Mouse (Mus musculus): ENCODE measurements around the gene Lats1. TPM values are rescaled to one million over a fixed set of nuclear protein-coding genes. Genes with fewer than 3 reads are reported as not detected.
A peak's percentile ranks its signal among the peaks of the same experiment; 100 is the strongest.

Gene Lats1
- polyA plus RNA-seq, 1 experiment from 2014 or later, result 15.8 TPM

- peaks cover 89% of the 10 kb centered on the region for H3K36me3 ChIP-seq (ENCODE audit: control insufficient read depth, insufficient read depth, low read length)
- H3K4me1 ChIP-seq (replicated peaks; ENCODE audit: control insufficient read depth, insufficient read depth, low read length), result no peaks in the 10 kb centered on the region
- no peak overlapping the region for H3K4me3 ChIP-seq (ENCODE audit: low read depth, low read length)
- no peak overlapping the region for H3K4me2 ChIP-seq (ENCODE audit: low read length)
- ATAC-seq (replicated peaks; ENCODE audit: low FRiP score, low TSS enrichment, low read depth) (no peak), DNase-seq (ENCODE audit: low spot score) (no peak)
- 87% methylated on average over 5 of the region's 5 CpGs for WGBS
- H3K9ac ChIP-seq (ENCODE audit: low read length), result no peak overlapping the region
- H3K27ac ChIP-seq (ENCODE audit: low read depth), result no peak overlapping the region
- H3K27me3 ChIP-seq (replicated peaks; ENCODE audit: control insufficient read depth, insufficient read depth, low read length), result no peaks in the 10 kb centered on the region
- H3K9me3 ChIP-seq (ENCODE audit: control insufficient read depth, low read length), result no peaks in the 10 kb centered on the region
Measured at GRCm38 (mm10) chr10:7710121-7710520, 29.1 kb downstream of the Lats1 start.

GRCm38 (mm10) chr10:7712506-7712905 lies 31.5 kb downstream of the Lats1 start:
- Histone ChIP-seq H3K36me3 (ENCODE audit: control insufficient read depth, insufficient read depth, low read length) (peaks cover 76% of the 10 kb centered on the region), H3K4me1 (replicated peaks; ENCODE audit: control insufficient read depth, insufficient read depth, low read length) (no peaks in the 10 kb centered on the region), H3K27me3 (replicated peaks; ENCODE audit: control insufficient read depth, insufficient read depth, low read length) (no peaks in the 10 kb centered on the region), H3K27ac (ENCODE audit: low read depth) (no peak overlapping the region), H3K4me2 (ENCODE audit: low read length) (no peak overlapping the region), H3K9me3 (ENCODE audit: control insufficient read depth, low read length) (no peaks in the 10 kb centered on the region), H3K9ac (ENCODE audit: low read length) (no peak overlapping the region), H3K4me3 (ENCODE audit: low read depth, low read length) (no peak overlapping the region)
- ATAC-seq (replicated peaks; ENCODE audit: low FRiP score, low TSS enrichment, low read depth), result no peak
- no peak for DNase-seq (ENCODE audit: low spot score)
- WGBS, result 92% methylated on average over 13 of the region's 13 CpGs

- no peaks in the 10 kb centered on the region for H3K9me3 ChIP-seq (ENCODE audit: control insufficient read depth, low read length)
- H3K4me1 ChIP-seq (replicated peaks; ENCODE audit: control insufficient read depth, insufficient read depth, low read length), result no peaks in the 10 kb centered on the region
- H3K9ac ChIP-seq (ENCODE audit: low read length), result no peak overlapping the region
- 64% methylated on average over 7 of the region's 7 CpGs for WGBS
- no peak overlapping the region for H3K27ac ChIP-seq (ENCODE audit: low read depth)
- no peaks in the 10 kb centered on the region for H3K27me3 ChIP-seq (replicated peaks; ENCODE audit: control insufficient read depth, insufficient read depth, low read length)
- no peak for DNase-seq (ENCODE audit: low spot score)
- no peak overlapping the region for H3K4me2 ChIP-seq (ENCODE audit: low read length)
- H3K36me3 ChIP-seq (ENCODE audit: control insufficient read depth, insufficient read depth, low read length), result peaks cover 55% of the 10 kb centered on the region
- no peak for ATAC-seq (replicated peaks; ENCODE audit: low FRiP score, low TSS enrichment, low read depth)
- H3K4me3 ChIP-seq (ENCODE audit: low read depth, low read length), result no peak overlapping the region
Measured at GRCm38 (mm10) chr10:7715056-7715455, 34.0 kb downstream of the Lats1 start.

GRCm38 (mm10) chr10:7725751-7726500 lies 44.9 kb downstream of the Lats1 start, which contains the start of gene Katna1:
Katna1 (plus strand) TSS chr10:7726000.
- peak within 1 kb of the TSS; percentile 69 for H3K27ac ChIP-seq (ENCODE audit: low read depth)
- ATAC-seq (replicated peaks; ENCODE audit: low FRiP score, low TSS enrichment, low read depth), result peak; percentile 97
- whole genome bisulfite sequencing, result under 1% methylated on average over 49 of the region's 49 CpGs

GRCm38 (mm10) chr10:7726501-7726812 lies 45.4 kb downstream of the Lats1 start:
- under 1% methylated on average over 8 of the region's 8 CpGs for WGBS
- H3K9ac ChIP-seq (ENCODE audit: low read length), result peak overlapping the region; percentile 73
- no peaks in the 10 kb centered on the region for H3K27me3 ChIP-seq (replicated peaks; ENCODE audit: control insufficient read depth, insufficient read depth, low read length)
- H3K4me3 ChIP-seq (ENCODE audit: low read depth, low read length), result peak overlapping the region; percentile 92
- H3K27ac ChIP-seq (ENCODE audit: low read depth), result peak overlapping the region; percentile 69; the same call in 1 of the 2 replicates
- H3K9me3 ChIP-seq (ENCODE audit: control insufficient read depth, low read length), result no peaks in the 10 kb centered on the region
- H3K36me3 ChIP-seq (ENCODE audit: control insufficient read depth, insufficient read depth, low read length), result no peaks in the 10 kb centered on the region; the same call in 1 of the 2 replicates
- no peaks in the 10 kb centered on the region; the same call in 1 of the 2 replicates for H3K4me1 ChIP-seq (replicated peaks; ENCODE audit: control insufficient read depth, insufficient read depth, low read length)
- H3K4me2 ChIP-seq (ENCODE audit: low read length), result peak overlapping the region; percentile 65
- ATAC-seq (replicated peaks; ENCODE audit: low FRiP score, low TSS enrichment, low read depth) (no peak), DNase-seq (ENCODE audit: low spot score) (peak; percentile 54)

More at GRCm38 (mm10) chr10:7725751-7726500, 44.9 kb downstream of the Lats1 start, which contains the start of gene Katna1:
- Histone ChIP-seq H3K4me2 (ENCODE audit: low read length) (peak within 1 kb of the TSS; percentile 65), H3K27me3 (replicated peaks; ENCODE audit: control insufficient read depth, insufficient read depth, low read length) (no peaks in the 10 kb centered on the region), H3K4me1 (replicated peaks; ENCODE audit: control insufficient read depth, insufficient read depth, low read length) (no peaks in the 10 kb centered on the region; the same call in 1 of the 2 replicates), H3K9ac (ENCODE audit: low read length) (peak within 1 kb of the TSS; percentile 73), H3K36me3 (ENCODE audit: control insufficient read depth, insufficient read depth, low read length) (no peaks in the 10 kb centered on the region; the same call in 1 of the 2 replicates), H3K4me3 (ENCODE audit: low read depth, low read length) (peak within 1 kb of the TSS; percentile 92), H3K9me3 (ENCODE audit: control insufficient read depth, low read length) (no peaks in the 10 kb centered on the region)
- DNase-seq (ENCODE audit: low spot score), result peak; percentile 96

GRCm38 (mm10) chr10:7727011-7727410 lies 46.0 kb downstream of the Lats1 start:
- no peaks in the 10 kb centered on the region for H3K9me3 ChIP-seq (ENCODE audit: control insufficient read depth, low read length)
- no peaks in the 10 kb centered on the region; the same call in 1 of the 2 replicates for H3K36me3 ChIP-seq (ENCODE audit: control insufficient read depth, insufficient read depth, low read length)
- peak overlapping the region; percentile 37; the same call in 1 of the 2 replicates for H3K9ac ChIP-seq (ENCODE audit: low read length)
- H3K4me1 ChIP-seq (replicated peaks; ENCODE audit: control insufficient read depth, insufficient read depth, low read length), result no peaks in the 10 kb centered on the region; the same call in 1 of the 2 replicates
- peak overlapping the region; percentile 65 for H3K4me2 ChIP-seq (ENCODE audit: low read length)
- H3K4me3 ChIP-seq (ENCODE audit: low read depth, low read length), result peak overlapping the region; percentile 92
- WGBS, result 26% methylated on average over 3 of the region's 3 CpGs
- no peaks in the 10 kb centered on the region for H3K27me3 ChIP-seq (replicated peaks; ENCODE audit: control insufficient read depth, insufficient read depth, low read length)
- ATAC-seq (replicated peaks; ENCODE audit: low FRiP score, low TSS enrichment, low read depth) (no peak), DNase-seq (ENCODE audit: low spot score) (no peak)
- no peak overlapping the region for H3K27ac ChIP-seq (ENCODE audit: low read depth)

GRCm38 (mm10) chr10:7731582-7731981 lies 50.6 kb downstream of the Lats1 start:
- no peak for DNase-seq (ENCODE audit: low spot score)

GRCm38 (mm10) chr10:7737122-7737521 lies 56.1 kb downstream of the Lats1 start:
- ATAC-seq (replicated peaks; ENCODE audit: low FRiP score, low TSS enrichment, low read depth) (no peak), DNase-seq (ENCODE audit: low spot score) (no peak)
- no peaks in the 10 kb centered on the region for H3K27me3 ChIP-seq (replicated peaks; ENCODE audit: control insufficient read depth, insufficient read depth, low read length)
- H3K4me2 ChIP-seq (ENCODE audit: low read length), result no peak overlapping the region
- no peak overlapping the region for H3K27ac ChIP-seq (ENCODE audit: low read depth)
- no peaks in the 10 kb centered on the region for H3K9me3 ChIP-seq (ENCODE audit: control insufficient read depth, low read length)
- H3K4me3 ChIP-seq (ENCODE audit: low read depth, low read length), result no peak overlapping the region
- no peaks in the 10 kb centered on the region for H3K4me1 ChIP-seq (replicated peaks; ENCODE audit: control insufficient read depth, insufficient read depth, low read length)
- peaks cover 20% of the 10 kb centered on the region for H3K36me3 ChIP-seq (ENCODE audit: control insufficient read depth, insufficient read depth, low read length)
- H3K9ac ChIP-seq (ENCODE audit: low read length), result no peak overlapping the region

More at GRCm38 (mm10) chr10:7731582-7731981, 50.6 kb downstream of the Lats1 start:
- Histone ChIP-seq H3K4me1 (replicated peaks; ENCODE audit: control insufficient read depth, insufficient read depth, low read length) (no peaks in the 10 kb centered on the region; the same call in 1 of the 2 replicates), H3K27ac (ENCODE audit: low read depth) (no peak overlapping the region), H3K9ac (ENCODE audit: low read length) (no peak overlapping the region), H3K27me3 (replicated peaks; ENCODE audit: control insufficient read depth, insufficient read depth, low read length) (no peaks in the 10 kb centered on the region), H3K4me2 (ENCODE audit: low read length) (no peak overlapping the region), H3K9me3 (ENCODE audit: control insufficient read depth, low read length) (no peaks in the 10 kb centered on the region), H3K4me3 (ENCODE audit: low read depth, low read length) (no peak overlapping the region), H3K36me3 (ENCODE audit: control insufficient read depth, insufficient read depth, low read length) (no peaks in the 10 kb centered on the region; the same call in 1 of the 2 replicates)
- ATAC-seq (replicated peaks; ENCODE audit: low FRiP score, low TSS enrichment, low read depth), result no peak

- no peak overlapping the region for H3K27ac ChIP-seq (ENCODE audit: low read depth)
- 65% methylated on average over 3 of the region's 3 CpGs for WGBS
- H3K4me2 ChIP-seq (ENCODE audit: low read length), result no peak overlapping the region
- H3K36me3 ChIP-seq (ENCODE audit: control insufficient read depth, insufficient read depth, low read length), result peaks cover 24% of the 10 kb centered on the region
- ATAC-seq (replicated peaks; ENCODE audit: low FRiP score, low TSS enrichment, low read depth) (no peak), DNase-seq (ENCODE audit: low spot score) (no peak)
- H3K4me3 ChIP-seq (ENCODE audit: low read depth, low read length), result no peak overlapping the region
- no peaks in the 10 kb centered on the region for H3K27me3 ChIP-seq (replicated peaks; ENCODE audit: control insufficient read depth, insufficient read depth, low read length)
- H3K4me1 ChIP-seq (replicated peaks; ENCODE audit: control insufficient read depth, insufficient read depth, low read length), result no peaks in the 10 kb centered on the region
- no peaks in the 10 kb centered on the region for H3K9me3 ChIP-seq (ENCODE audit: control insufficient read depth, low read length)
- no peak overlapping the region for H3K9ac ChIP-seq (ENCODE audit: low read length)
Measured at GRCm38 (mm10) chr10:7737914-7738313, 56.9 kb downstream of the Lats1 start.
